ENCODE assay signal across 30 mouse cellular contexts in genomic region chr4:148535876-148536275, GRCm38 (mm10). TPM values are rescaled to one million over a fixed set of nuclear protein-coding genes. Genes with fewer than 3 reads are reported as not detected.
DNase-seq lines count a peak whose midpoint lies in the region; ATAC-seq and TF ChIP-seq lines count a peak whose summit lies in the region.
"Had no signal": no experiment of that assay in that cellular context is flagged by ENCODE, and none has a peak within 500 bp of the region (broad histone marks: within the 10 kb centered on the region; RNA-seq: fewer than 3 reads in every experiment).

No protein-coding gene starts in this region.

- no peak for ATAC-seq in forebrain, postnatal 0 days
- no peak for ATAC-seq in forebrain, embryonic 13.5 days
- ATAC-seq: CD4-positive, CD25-positive, alpha-beta regulatory T cell, adult 4 months; hindbrain, postnatal 0 days; intestine, embryonic 15.5 days; midbrain, embryonic 16.5 days had no signal

- H3K9ac ChIP-seq in forebrain, postnatal 0 days = no peak overlapping the region
- no peak overlapping the region for H3K9ac ChIP-seq in forebrain, embryonic 13.5 days
- H3K9ac ChIP-seq: heart, embryonic 15.5 days; intestine, embryonic 15.5 days; limb, embryonic 12.5 days; lung, embryonic 15.5 days; neural tube, embryonic 12.5 days had no signal

- H3K4me1 ChIP-seq in forebrain, postnatal 0 days (ENCODE audit: insufficient read depth) = no peaks in the 10 kb centered on the region
- peaks cover 5% of the 10 kb centered on the region; the same call in 1 of the 2 replicates for H3K4me1 ChIP-seq in forebrain, embryonic 13.5 days
- H3K4me1 ChIP-seq in testis, adult 2 months (ENCODE audit: control insufficient read depth, insufficient read depth, low read length) = no peaks in the 10 kb centered on the region
- H3K4me1 ChIP-seq: heart, embryonic 10.5 days; heart, embryonic 15.5 days; intestine, embryonic 15.5 days; limb, embryonic 12.5 days; lung, embryonic 15.5 days; neural tube, embryonic 12.5 days had no signal

- peaks cover 97% of the 10 kb centered on the region for H3K36me3 ChIP-seq in forebrain, postnatal 0 days (ENCODE audit: insufficient read depth)
- H3K36me3 ChIP-seq in forebrain, embryonic 13.5 days (ENCODE audit: poor library complexity, severe bottlenecking) = peaks cover 99% of the 10 kb centered on the region
- peaks cover 11% of the 10 kb centered on the region; the same call in 1 of the 2 replicates for H3K36me3 ChIP-seq in testis, adult 2 months (ENCODE audit: control insufficient read depth, insufficient read depth, low read length)

- no peak for TF ChIP-seq POLR2A in testis, adult 2 months (IDR thresholded peaks at IDR 0.05; ENCODE audit: control insufficient read depth, low read depth, low read length)

- no peak overlapping the region for H3K4me2 ChIP-seq in forebrain, postnatal 0 days (ENCODE audit: low read depth)
- H3K4me2 ChIP-seq in forebrain, embryonic 13.5 days = no peak overlapping the region
- H3K4me2 ChIP-seq: heart, embryonic 15.5 days; intestine, embryonic 15.5 days; limb, embryonic 12.5 days; liver, embryonic 11.5 days; lung, embryonic 15.5 days; midbrain, embryonic 11.5 days; neural tube, embryonic 12.5 days had no signal

- WGBS in forebrain, postnatal 0 days = 70% methylated on average over 3 of the region's 3 CpGs
- WGBS in forebrain, embryonic 13.5 days = 92% methylated on average over 3 of the region's 3 CpGs

- no peak overlapping the region for H3K27ac ChIP-seq in forebrain, postnatal 0 days (ENCODE audit: low read depth, low read length)
- H3K27ac ChIP-seq in forebrain, embryonic 13.5 days = no peak overlapping the region
- H3K27ac ChIP-seq in testis, adult 2 months (ENCODE audit: control insufficient read depth, insufficient read depth, low read depth, low read length) = peak overlapping the region; percentile 56
- H3K27ac ChIP-seq: heart, embryonic 10.5 days; heart, embryonic 15.5 days; hindbrain, postnatal 0 days; intestine, embryonic 15.5 days; layer of hippocampus, adult 2 months; limb, embryonic 12.5 days; lung, embryonic 15.5 days; neural tube, embryonic 12.5 days had no signal

- DNase-seq in cerebellum, postnatal 14 days = peak; percentile 78 to 82
- no peak for DNase-seq in cerebellum, adult 9-10 months
- peak; percentile 11 for DNase-seq in forebrain, postnatal 0 days
- no peak for DNase-seq in testis, postnatal 14 days (ENCODE audit: low spot score)
- DNase-seq in urinary bladder, postnatal 10 days (ENCODE audit: low spot score) = no peak
- DNase-seq: adrenal gland, postnatal 14 days; gastrocnemius, postnatal 25 days; heart, adult 11 months; kidney, adult 2 months; kidney, postnatal 36 days; right cerebral cortex, adult 18-20 months; spleen, adult 18-20 months; thymus, adult 2 months; thymus, postnatal 36 days had no signal

- H3K4me3 ChIP-seq in forebrain, postnatal 0 days (ENCODE audit: low read depth, low read length) = no peak overlapping the region
- H3K4me3 ChIP-seq in forebrain, embryonic 13.5 days = no peak overlapping the region
- no peak overlapping the region for H3K4me3 ChIP-seq in testis, adult 2 months (ENCODE audit: control insufficient read depth, low read depth, low read length)
- H3K4me3 ChIP-seq: heart, embryonic 10.5 days; heart, embryonic 15.5 days; intestine, embryonic 15.5 days; layer of hippocampus, adult 2 months; limb, embryonic 12.5 days; lung, embryonic 15.5 days; myocyte; neural tube, embryonic 12.5 days had no signal

- H3K27me3 ChIP-seq in forebrain, postnatal 0 days (ENCODE audit: insufficient read depth, low read length) = no peaks in the 10 kb centered on the region
- H3K27me3 ChIP-seq in forebrain, embryonic 13.5 days = no peaks in the 10 kb centered on the region
- H3K27me3 ChIP-seq in testis, adult 2 months (ENCODE audit: control insufficient read depth, insufficient read depth, low read length) = no peaks in the 10 kb centered on the region
- H3K27me3 ChIP-seq: heart, embryonic 15.5 days; intestine, embryonic 15.5 days; limb, embryonic 12.5 days; lung, embryonic 15.5 days; neural tube, embryonic 12.5 days had no signal

- TF ChIP-seq CTCF in forebrain, postnatal 0 days (IDR thresholded peaks at IDR 0.05; ENCODE audit: low read depth) = no peak
- TF ChIP-seq CTCF in testis, adult 2 months (IDR thresholded peaks at IDR 0.05; ENCODE audit: control insufficient read depth, insufficient read depth, insufficient replicate concordance, low read depth, low read length) = no peak

- no peaks in the 10 kb centered on the region for H3K9me3 ChIP-seq in forebrain, postnatal 0 days (ENCODE audit: low read length)
- no peaks in the 10 kb centered on the region for H3K9me3 ChIP-seq in forebrain, embryonic 13.5 days (replicated peaks)
- H3K9me3 ChIP-seq: heart, embryonic 10.5 days; heart, embryonic 15.5 days; intestine, embryonic 15.5 days; limb, embryonic 12.5 days; lung, embryonic 15.5 days; neural tube, embryonic 12.5 days had no signal

RNA-seq across cellular contexts. Expression of gene Exosc10, which starts 22.4 kb away (rescaled TPM):
- total RNA-seq in forebrain, postnatal 0 days (2014; rRNA removed) = 70.4 and 80.0 TPM in 2 replicates
- polyA plus RNA-seq in forebrain, postnatal 0 days (2015; fragmentation: Nextera tagmentation; extraction: Ambion mirVana) = 75.3 and 76.8 TPM in 2 replicates
- 84.0 and 87.3 TPM in 2 replicates for polyA plus RNA-seq in forebrain, embryonic 13.5 days (2015; fragmentation: Nextera tagmentation; extraction: Ambion mirVana)
- polyA plus RNA-seq in testis, adult 2 months (2012; rRNA removed) = 37.1 and 40.1 TPM in 2 replicates

RNA-seq across cellular contexts. Expression of gene Angptl7, which starts 35.6 kb away (rescaled TPM):
- 0.52 TPM in 1 of 2 replicates, not detected in the other for total RNA-seq in forebrain, postnatal 0 days (2014; rRNA removed)
- 0.21 and 0.33 TPM in 2 replicates for polyA plus RNA-seq in forebrain, postnatal 0 days (2015; fragmentation: Nextera tagmentation; extraction: Ambion mirVana)
- polyA plus RNA-seq in forebrain, embryonic 13.5 days (2015; fragmentation: Nextera tagmentation; extraction: Ambion mirVana) = 0.37 and 0.41 TPM in 2 replicates
- polyA plus RNA-seq in testis, adult 2 months (2012; rRNA removed) = 3.4 and 11.0 TPM in 2 replicates
- total RNA-seq: megakaryocyte progenitor cell, adult 5-6 weeks had no signal

RNA-seq across cellular contexts. Expression of gene Srm, which starts 55.4 kb away (rescaled TPM):
- total RNA-seq in forebrain, postnatal 0 days (2014; rRNA removed) = 59.9 and 60.3 TPM in 2 replicates
- polyA plus RNA-seq in forebrain, postnatal 0 days (2015; fragmentation: Nextera tagmentation; extraction: Ambion mirVana) = 199 and 232 TPM in 2 replicates
- 150 and 162 TPM in 2 replicates for polyA plus RNA-seq in forebrain, embryonic 13.5 days (2015; fragmentation: Nextera tagmentation; extraction: Ambion mirVana)
- polyA plus RNA-seq in testis, adult 2 months (2012; rRNA removed) = 11.1 and 12.0 TPM in 2 replicates

Comparison
In these comparisons a context has a peak if more than half of its experiments do, and no peak if none do; other contexts are left out.
1. DNase-seq: peak in cerebellum, postnatal 14 days (2 of 2) and forebrain, postnatal 0 days (single experiment); none in cerebellum, adult 9-10 months (single experiment), testis, postnatal 14 days (single experiment) and urinary bladder, postnatal 10 days (single experiment).
2. RNA of gene Srm, which starts 55.4 kb away (polyA plus RNA-seq): 199 to 232 TPM in forebrain, postnatal 0 days and 150 to 162 TPM in forebrain, embryonic 13.5 days; 11.1 to 12.0 TPM in testis, adult 2 months; every median in the first group is over 10 times any median in the second.